Mouse (Mus musculus): ENCODE results near the gene Rnf220. TPM values are rescaled to one million over a fixed set of nuclear protein-coding genes. Genes with fewer than 3 reads are reported as not detected.

The Rnf220 gene
- polyA plus RNA-seq, 1 experiment from 2014 or later: 137 TPM

- H3K4me1 ChIP-seq (ENCODE audit: control insufficient read depth, insufficient read depth, low read length): peaks cover 10% of the 10 kb centered on the region; the same call in 1 of the 2 replicates
- peaks cover 14% of the 10 kb centered on the region for H3K27me3 ChIP-seq (ENCODE audit: control insufficient read depth, insufficient read depth, low read depth, low read length)
- H3K4me3 ChIP-seq (ENCODE audit: low read depth, low read length): no peak overlapping the region
- no peaks in the 10 kb centered on the region for H3K36me3 ChIP-seq (ENCODE audit: control insufficient read depth, insufficient read depth, low read length)
- H3K9me3 ChIP-seq (replicated peaks; ENCODE audit: control insufficient read depth, low read length, poor library complexity, severe bottlenecking): no peaks in the 10 kb centered on the region
- whole genome bisulfite sequencing: 76% methylated on average over 9 of the region's 9 CpGs
- ATAC-seq: no peak
- H3K9ac ChIP-seq (ENCODE audit: low read depth, low read length): no peak overlapping the region
- H3K4me2 ChIP-seq (ENCODE audit: low read length): no peak overlapping the region
- no peak overlapping the region for H3K27ac ChIP-seq (ENCODE audit: low read length)
Observed at GRCm38 (mm10) chr4:117352957-117353356, 143.9 kb downstream of the Rnf220 start.

- Histone ChIP-seq H3K9ac (ENCODE audit: low read depth, low read length) (no peak overlapping the region), H3K9me3 (replicated peaks; ENCODE audit: control insufficient read depth, low read length, poor library complexity, severe bottlenecking) (no peaks in the 10 kb centered on the region), H3K27ac (ENCODE audit: low read length) (no peak overlapping the region), H3K4me3 (ENCODE audit: low read depth, low read length) (no peak overlapping the region), H3K4me1 (ENCODE audit: control insufficient read depth, insufficient read depth, low read length) (peaks cover 10% of the 10 kb centered on the region; the same call in 1 of the 2 replicates), H3K27me3 (ENCODE audit: control insufficient read depth, insufficient read depth, low read depth, low read length) (peaks cover 13% of the 10 kb centered on the region), H3K4me2 (ENCODE audit: low read length) (no peak overlapping the region), H3K36me3 (ENCODE audit: control insufficient read depth, insufficient read depth, low read length) (no peaks in the 10 kb centered on the region)
- ATAC-seq: no peak
- WGBS: 86% methylated on average over 5 of the region's 5 CpGs
Observed at GRCm38 (mm10) chr4:117352071-117352470, 144.8 kb downstream of the Rnf220 start.

GRCm38 (mm10) chr4:117350139-117350693 lies 146.6 kb downstream of the Rnf220 start:
- Histone ChIP-seq H3K4me3 (ENCODE audit: low read depth, low read length) (no peak overlapping the region), H3K27me3 (ENCODE audit: control insufficient read depth, insufficient read depth, low read depth, low read length) (peaks cover 10% of the 10 kb centered on the region), H3K4me1 (ENCODE audit: control insufficient read depth, insufficient read depth, low read length) (peaks cover 10% of the 10 kb centered on the region; the same call in 1 of the 2 replicates), H3K36me3 (ENCODE audit: control insufficient read depth, insufficient read depth, low read length) (no peaks in the 10 kb centered on the region), H3K4me2 (ENCODE audit: low read length) (no peak overlapping the region), H3K27ac (ENCODE audit: low read length) (no peak overlapping the region), H3K9me3 (replicated peaks; ENCODE audit: control insufficient read depth, low read length, poor library complexity, severe bottlenecking) (no peaks in the 10 kb centered on the region), H3K9ac (ENCODE audit: low read depth, low read length) (no peak overlapping the region)
- ATAC-seq: no peak; the same call in 1 of the 2 replicates
- 76% methylated on average over 12 of the region's 12 CpGs for WGBS

GRCm38 (mm10) chr4:117349327-117349726 lies 147.5 kb downstream of the Rnf220 start:
- WGBS: 15% methylated on average over 2 of the region's 2 CpGs
- ATAC-seq: no peak
- H3K9ac ChIP-seq (ENCODE audit: low read depth, low read length): no peak overlapping the region
- no peak overlapping the region for H3K4me3 ChIP-seq (ENCODE audit: low read depth, low read length)
- 0 out of 2 replicates have a peak overlapping the region, but pooled peaks have one; percentile 18 for H3K27ac ChIP-seq (ENCODE audit: low read length)
- no peaks in the 10 kb centered on the region for H3K9me3 ChIP-seq (replicated peaks; ENCODE audit: control insufficient read depth, low read length, poor library complexity, severe bottlenecking)
- H3K27me3 ChIP-seq (ENCODE audit: control insufficient read depth, insufficient read depth, low read depth, low read length): peaks cover 13% of the 10 kb centered on the region
- no peaks in the 10 kb centered on the region for H3K36me3 ChIP-seq (ENCODE audit: control insufficient read depth, insufficient read depth, low read length)
- H3K4me1 ChIP-seq (ENCODE audit: control insufficient read depth, insufficient read depth, low read length): peaks cover 10% of the 10 kb centered on the region; the same call in 1 of the 2 replicates
- H3K4me2 ChIP-seq (ENCODE audit: low read length): no peak overlapping the region

GRCm38 (mm10) chr4:117346025-117346424 lies 150.8 kb downstream of the Rnf220 start:
- H3K9me3 ChIP-seq (replicated peaks; ENCODE audit: control insufficient read depth, low read length, poor library complexity, severe bottlenecking): no peaks in the 10 kb centered on the region
- WGBS: 70% methylated on average over 6 of the region's 6 CpGs
- peaks cover 14% of the 10 kb centered on the region for H3K27me3 ChIP-seq (ENCODE audit: control insufficient read depth, insufficient read depth, low read depth, low read length)
- no peak overlapping the region for H3K27ac ChIP-seq (ENCODE audit: low read length)
- ATAC-seq: no peak
- no peak overlapping the region for H3K4me2 ChIP-seq (ENCODE audit: low read length)
- no peak overlapping the region for H3K4me3 ChIP-seq (ENCODE audit: low read depth, low read length)
- no peaks in the 10 kb centered on the region for H3K36me3 ChIP-seq (ENCODE audit: control insufficient read depth, insufficient read depth, low read length)
- H3K9ac ChIP-seq (ENCODE audit: low read depth, low read length): no peak overlapping the region
- H3K4me1 ChIP-seq (ENCODE audit: control insufficient read depth, insufficient read depth, low read length): peaks cover 13% of the 10 kb centered on the region; the same call in 1 of the 2 replicates

- H3K4me1 ChIP-seq (ENCODE audit: control insufficient read depth, insufficient read depth, low read length): peaks cover 3% of the 10 kb centered on the region; the same call in 1 of the 2 replicates
- no peaks in the 10 kb centered on the region for H3K36me3 ChIP-seq (ENCODE audit: control insufficient read depth, insufficient read depth, low read length)
- H3K9me3 ChIP-seq (replicated peaks; ENCODE audit: control insufficient read depth, low read length, poor library complexity, severe bottlenecking): no peaks in the 10 kb centered on the region
- no peak for ATAC-seq
- H3K4me2 ChIP-seq (ENCODE audit: low read length): no peak overlapping the region
- H3K9ac ChIP-seq (ENCODE audit: low read depth, low read length): no peak overlapping the region
- H3K4me3 ChIP-seq (ENCODE audit: low read depth, low read length): no peak overlapping the region
- WGBS: 76% methylated on average over 8 of the region's 8 CpGs
- peaks cover 14% of the 10 kb centered on the region for H3K27me3 ChIP-seq (ENCODE audit: control insufficient read depth, insufficient read depth, low read depth, low read length)
- H3K27ac ChIP-seq (ENCODE audit: low read length): no peak overlapping the region
Observed at GRCm38 (mm10) chr4:117343385-117343784, 153.5 kb downstream of the Rnf220 start.

- H3K36me3 ChIP-seq (ENCODE audit: control insufficient read depth, insufficient read depth, low read length): no peaks in the 10 kb centered on the region
- peaks cover 14% of the 10 kb centered on the region for H3K27me3 ChIP-seq (ENCODE audit: control insufficient read depth, insufficient read depth, low read depth, low read length)
- H3K4me3 ChIP-seq (ENCODE audit: low read depth, low read length): no peak overlapping the region
- WGBS: 23% methylated on average over 12 of the region's 12 CpGs
- no peak overlapping the region for H3K4me2 ChIP-seq (ENCODE audit: low read length)
- no peaks in the 10 kb centered on the region for H3K9me3 ChIP-seq (replicated peaks; ENCODE audit: control insufficient read depth, low read length, poor library complexity, severe bottlenecking)
- no peak overlapping the region for H3K27ac ChIP-seq (ENCODE audit: low read length)
- H3K9ac ChIP-seq (ENCODE audit: low read depth, low read length): no peak overlapping the region
- no peak for ATAC-seq
- H3K4me1 ChIP-seq (ENCODE audit: control insufficient read depth, insufficient read depth, low read length): peaks cover 3% of the 10 kb centered on the region; the same call in 1 of the 2 replicates
Observed at GRCm38 (mm10) chr4:117342751-117343150, 154.1 kb downstream of the Rnf220 start.

GRCm38 (mm10) chr4:117341282-117341681 lies 155.6 kb downstream of the Rnf220 start:
- Histone ChIP-seq H3K4me1 (ENCODE audit: control insufficient read depth, insufficient read depth, low read length) (peaks cover 3% of the 10 kb centered on the region; the same call in 1 of the 2 replicates), H3K4me2 (ENCODE audit: low read length) (no peak overlapping the region), H3K27ac (ENCODE audit: low read length) (no peak overlapping the region), H3K9me3 (replicated peaks; ENCODE audit: control insufficient read depth, low read length, poor library complexity, severe bottlenecking) (no peaks in the 10 kb centered on the region), H3K4me3 (ENCODE audit: low read depth, low read length) (no peak overlapping the region), H3K36me3 (ENCODE audit: control insufficient read depth, insufficient read depth, low read length) (no peaks in the 10 kb centered on the region), H3K27me3 (ENCODE audit: control insufficient read depth, insufficient read depth, low read depth, low read length) (peaks cover 10% of the 10 kb centered on the region; the same call in 1 of the 2 replicates), H3K9ac (ENCODE audit: low read depth, low read length) (no peak overlapping the region)
- WGBS: 99% methylated on average over 5 of the region's 5 CpGs
- ATAC-seq: no peak

- no peak for ATAC-seq
- H3K9me3 ChIP-seq (replicated peaks; ENCODE audit: control insufficient read depth, low read length, poor library complexity, severe bottlenecking): no peaks in the 10 kb centered on the region
- H3K4me3 ChIP-seq (ENCODE audit: low read depth, low read length): no peak overlapping the region
- H3K27ac ChIP-seq (ENCODE audit: low read length): no peak overlapping the region
- no peaks in the 10 kb centered on the region for H3K36me3 ChIP-seq (ENCODE audit: control insufficient read depth, insufficient read depth, low read length)
- H3K4me2 ChIP-seq (ENCODE audit: low read length): no peak overlapping the region
- H3K9ac ChIP-seq (ENCODE audit: low read depth, low read length): no peak overlapping the region
- peaks cover 4% of the 10 kb centered on the region; the same call in 1 of the 2 replicates for H3K27me3 ChIP-seq (ENCODE audit: control insufficient read depth, insufficient read depth, low read depth, low read length)
- H3K4me1 ChIP-seq (ENCODE audit: control insufficient read depth, insufficient read depth, low read length): peaks cover 3% of the 10 kb centered on the region; the same call in 1 of the 2 replicates
Observed at GRCm38 (mm10) chr4:117339796-117340195, 157.1 kb downstream of the Rnf220 start.
